Mouse (Mus musculus) ES-Bruce4 (cell line): ENCODE results near the gene St8sia1. TPM values are rescaled to one million over a fixed set of nuclear protein-coding genes. Genes with fewer than 3 reads are reported as not detected.
"Not testable (repeated sequence)": the region's sequence is repeated elsewhere in the genome, so short reads cannot be mapped to it uniquely, and the experiment has no call there.

ENCODE experiments used
- H3K27ac ChIP-seq: 2 replicates; pipeline ENCODE4 v1.5.1; 2012; ENCODE audit warnings: low read length, inconsistent platforms; ENCODE audit not compliant: insufficient read depth
- H3K27me3 ChIP-seq: 2 replicates; pipeline ENCODE4 v1.6.1; 2012; ENCODE audit warnings: mild to moderate bottlenecking, low read length, inconsistent platforms; ENCODE audit not compliant: control insufficient read depth, poor library complexity, insufficient read depth, severe bottlenecking
- H3K36me3 ChIP-seq: 2 replicates; pipeline ENCODE4 v1.6.1; 2012; ENCODE audit warnings: inconsistent platforms, mild to moderate bottlenecking, low read length, moderate library complexity; ENCODE audit not compliant: control insufficient read depth, poor library complexity, insufficient read depth, severe bottlenecking
- H3K4me1 ChIP-seq: one replicate; pipeline ENCODE4 v1.8.1; 2011; ENCODE audit warnings: low read length; ENCODE audit not compliant: control insufficient read depth, insufficient read depth
- H3K4me3 ChIP-seq: 2 replicates; pipeline ENCODE4 v1.5.1; 2011; ENCODE audit warnings: low read depth, mild to moderate bottlenecking, low read length
- H3K9ac ChIP-seq: 2 replicates; pipeline ENCODE4 v1.6.1; 2012; ENCODE audit warnings: low read depth, mild to moderate bottlenecking, inconsistent platforms; ENCODE audit not compliant: poor library complexity, severe bottlenecking
- H3K9me3 ChIP-seq: replicated peaks from 2 replicates; pipeline ENCODE4 v1.6.1; 2012; ENCODE audit warnings: mild to moderate bottlenecking, low read length, inconsistent platforms; ENCODE audit not compliant: control insufficient read depth, poor library complexity, insufficient read depth, severe bottlenecking
- CTCF ChIP-seq: IDR thresholded peaks from one replicate; pipeline ENCODE4 v1.8.1; 2011; ENCODE audit warnings: low read depth, low read length
- EP300 ChIP-seq: IDR thresholded peaks from 2 replicates; pipeline ENCODE4 v1.6.1; 2011; ENCODE audit warnings: low read depth, low read length; ENCODE audit not compliant: insufficient read depth
- POLR2A ChIP-seq: IDR thresholded peaks from one replicate; pipeline ENCODE4 v1.8.1; 2011; ENCODE audit warnings: low read length; ENCODE audit not compliant: insufficient read depth
- polyA plus RNA-seq: library from polyadenylated mRNA; stranded (reverse); fragments of >200 nt; gene quantifications from 2 replicates; pipeline ENCODE4 v1.2.4, GENCODE M21; 2011; ENCODE audit warnings: low read depth; ENCODE audit not compliant: missing spikeins, insufficient read depth, insufficient read length

St8sia1 gene
- polyA plus RNA-seq, 1 experiment = 2.5 TPM

DNA sequence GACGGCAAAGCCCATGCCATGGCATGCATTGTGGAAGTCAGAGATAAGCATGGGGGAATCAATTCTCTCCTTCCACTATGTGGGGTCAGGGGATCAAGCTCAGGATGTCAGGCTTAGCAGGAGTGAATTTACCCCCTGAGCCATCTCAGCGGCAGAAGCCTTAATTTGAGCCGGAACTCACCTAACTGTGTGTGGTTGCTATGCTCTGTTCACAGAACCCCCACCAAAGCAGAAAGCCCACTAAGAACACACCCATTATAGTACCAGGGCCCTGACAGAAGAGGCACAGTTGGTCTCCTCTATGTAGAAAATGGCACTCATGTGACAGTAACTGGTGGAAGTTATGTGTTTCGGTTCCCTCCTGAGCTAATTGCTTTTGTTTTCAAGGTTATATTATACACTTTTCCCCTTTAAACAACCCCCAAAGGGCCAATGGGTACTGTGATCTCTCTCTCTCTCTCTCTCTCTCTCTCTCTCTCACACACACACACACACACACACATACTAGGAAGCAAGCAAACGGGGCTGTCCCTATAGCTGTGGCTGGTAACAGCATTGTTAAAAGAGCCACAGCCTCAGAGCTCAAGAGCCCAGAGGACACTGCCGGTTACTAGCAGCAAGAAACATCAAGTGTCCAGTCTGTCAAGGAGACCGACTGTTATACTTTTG, 27.3 kb upstream of the St8sia1 start:
- no peak overlapping the region for H3K4me3 ChIP-seq
- H3K27ac ChIP-seq = no peak overlapping the region
- H3K36me3 ChIP-seq = no peaks in the 10 kb centered on the region
- peaks cover 2% of the 10 kb centered on the region for H3K4me1 ChIP-seq
- TF ChIP-seq EP300 (no peak), POLR2A (no peak), CTCF (no peak)
- H3K27me3 ChIP-seq = no peaks in the 10 kb centered on the region
- no peak overlapping the region for H3K9ac ChIP-seq
- no peaks in the 10 kb centered on the region for H3K9me3 ChIP-seq

DNA sequence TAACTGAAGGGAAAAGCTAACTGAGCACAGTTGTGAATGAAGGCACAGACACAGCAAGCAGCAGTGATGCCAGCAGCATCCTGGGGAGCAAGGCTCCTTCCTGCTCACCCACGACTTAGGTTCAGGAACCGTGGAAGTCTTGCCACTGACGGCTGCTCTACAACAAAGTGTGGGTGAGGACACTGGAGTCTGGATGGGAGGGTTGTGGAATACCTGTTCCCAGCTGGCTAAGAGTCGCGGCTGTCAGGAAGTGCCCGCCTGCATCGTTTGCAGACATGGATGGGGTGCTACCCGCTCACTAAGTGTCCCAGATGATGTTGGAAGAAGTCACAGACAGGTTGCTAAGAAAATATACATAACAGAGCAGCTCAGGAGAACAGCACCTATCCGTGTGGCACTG, 26.3 kb upstream of the St8sia1 start:
- no peak overlapping the region for H3K4me3 ChIP-seq
- H3K27me3 ChIP-seq = no peaks in the 10 kb centered on the region
- no peak overlapping the region for H3K9ac ChIP-seq
- no peak overlapping the region for H3K27ac ChIP-seq
- H3K9me3 ChIP-seq = peaks cover 1% of the 10 kb centered on the region; the same call in 1 of the 2 replicates
- TF ChIP-seq CTCF (no peak), EP300 (no peak), POLR2A (no peak)
- peaks cover 2% of the 10 kb centered on the region for H3K4me1 ChIP-seq
- H3K36me3 ChIP-seq = no peaks in the 10 kb centered on the region

DNA sequence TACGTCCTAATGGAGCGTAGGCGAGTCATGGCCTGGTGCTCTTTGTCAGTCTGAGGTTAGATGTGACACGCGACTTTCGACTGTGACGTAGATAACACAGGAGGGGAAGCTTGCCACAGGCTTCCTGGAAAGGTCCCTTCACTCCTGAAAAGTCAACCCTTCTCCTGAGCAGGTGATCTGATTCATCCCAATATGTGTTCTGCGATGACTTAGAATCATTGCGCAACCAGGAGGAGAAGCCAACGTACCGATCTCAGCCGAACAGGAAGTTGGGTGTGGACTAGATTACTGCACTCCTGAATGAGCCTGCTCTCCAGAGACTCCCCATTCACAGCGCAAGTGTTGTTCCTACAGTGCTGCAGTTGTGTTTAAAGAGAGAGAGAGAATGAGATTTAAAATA, 25.2 kb upstream of the St8sia1 start:
- TF ChIP-seq EP300 = no peak
- no peak for TF ChIP-seq POLR2A
- Histone ChIP-seq H3K4me1 (peaks cover 2% of the 10 kb centered on the region), H3K4me3 (no peak overlapping the region), H3K27ac (no peak overlapping the region), H3K9me3 (peaks cover 4% of the 10 kb centered on the region; the same call in 1 of the 2 replicates), H3K36me3 (no peaks in the 10 kb centered on the region), H3K9ac (no peak overlapping the region), H3K27me3 (no peaks in the 10 kb centered on the region)

DNA sequence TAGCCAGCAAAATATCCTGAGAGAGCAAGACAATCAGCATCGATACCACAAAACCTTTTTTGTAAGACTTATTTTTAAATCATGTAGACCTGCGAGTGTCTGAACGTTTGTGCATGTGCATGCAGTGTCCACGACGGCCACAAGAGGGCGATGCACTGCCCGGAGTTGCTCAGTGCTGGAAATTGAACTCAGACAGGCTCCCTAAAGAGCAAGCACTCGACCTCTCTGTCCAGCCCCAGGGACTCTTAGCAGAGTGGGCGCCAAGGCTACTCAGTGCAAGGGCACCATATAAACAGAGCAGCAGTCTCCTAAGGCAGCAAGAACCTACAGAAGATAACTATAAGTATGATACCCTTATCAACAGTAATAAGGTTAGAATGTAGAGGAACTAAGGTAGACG, 24.5 kb upstream of the St8sia1 start:
- Histone ChIP-seq H3K36me3 (no peaks in the 10 kb centered on the region), H3K27ac (no peak overlapping the region), H3K4me3 (no peak overlapping the region), H3K9me3 (peaks cover 4% of the 10 kb centered on the region; the same call in 1 of the 2 replicates), H3K4me1 (peaks cover 2% of the 10 kb centered on the region), H3K9ac (no peak overlapping the region), H3K27me3 (no peaks in the 10 kb centered on the region)
- peak; percentile 52; the same call in 1 of the 2 replicates for TF ChIP-seq EP300
- peak; percentile 98 for TF ChIP-seq CTCF
- TF ChIP-seq POLR2A = no peak

DNA sequence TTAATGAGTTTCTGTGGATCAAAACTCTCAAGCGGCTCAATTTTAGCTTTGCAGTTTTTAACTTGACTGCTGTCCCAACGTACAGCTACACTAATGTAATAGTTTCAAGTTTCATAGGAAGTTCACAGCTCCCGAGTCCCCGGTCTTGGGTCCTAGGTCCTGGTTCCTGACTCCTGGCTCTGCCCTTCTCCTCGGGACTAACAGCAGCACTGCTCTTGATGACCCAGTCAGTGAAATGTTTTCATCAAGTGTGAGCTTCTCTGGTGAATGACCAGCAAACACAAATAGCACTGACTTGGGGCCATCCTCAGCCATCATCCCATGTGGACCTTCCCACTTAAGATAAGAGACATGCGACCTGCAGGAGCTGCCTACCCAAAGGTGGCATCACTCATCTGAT, 24.0 kb upstream of the St8sia1 start:
- Histone ChIP-seq H3K36me3 (no peaks in the 10 kb centered on the region), H3K27me3 (no peaks in the 10 kb centered on the region), H3K4me1 (peaks cover 2% of the 10 kb centered on the region), H3K27ac (no peak overlapping the region), H3K9ac (no peak overlapping the region), H3K9me3 (peaks cover 4% of the 10 kb centered on the region; the same call in 1 of the 2 replicates), H3K4me3 (no peak overlapping the region)
- TF ChIP-seq POLR2A = no peak
- TF ChIP-seq CTCF = no peak
- no peak for TF ChIP-seq EP300

DNA sequence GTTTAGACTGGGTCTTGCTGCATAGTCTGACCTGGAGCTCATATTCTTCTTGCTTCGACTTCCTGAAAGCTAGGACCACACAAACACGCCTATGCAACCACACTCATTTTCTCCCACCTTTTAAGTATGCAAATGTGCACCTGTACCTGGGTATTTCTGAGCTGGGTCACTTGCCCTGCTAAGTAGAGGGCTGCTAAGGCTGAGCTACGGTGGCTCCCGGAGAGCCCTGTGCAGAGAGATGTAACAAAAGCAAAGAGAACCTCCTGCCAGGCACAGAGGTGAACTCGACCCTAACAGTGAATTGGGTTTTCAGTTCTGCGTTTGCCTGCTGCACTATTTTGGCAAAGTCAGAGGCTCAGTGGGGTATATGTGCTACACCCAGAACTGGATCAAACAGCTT, 23.4 kb upstream of the St8sia1 start:
- H3K9me3 ChIP-seq = peaks cover 4% of the 10 kb centered on the region; the same call in 1 of the 2 replicates
- peaks cover 2% of the 10 kb centered on the region for H3K4me1 ChIP-seq
- no peak overlapping the region for H3K27ac ChIP-seq
- no peak overlapping the region for H3K4me3 ChIP-seq
- no peak for TF ChIP-seq POLR2A
- no peak for TF ChIP-seq CTCF
- no peak for TF ChIP-seq EP300
- H3K36me3 ChIP-seq = no peaks in the 10 kb centered on the region
- H3K27me3 ChIP-seq = no peaks in the 10 kb centered on the region
- no peak overlapping the region for H3K9ac ChIP-seq

DNA sequence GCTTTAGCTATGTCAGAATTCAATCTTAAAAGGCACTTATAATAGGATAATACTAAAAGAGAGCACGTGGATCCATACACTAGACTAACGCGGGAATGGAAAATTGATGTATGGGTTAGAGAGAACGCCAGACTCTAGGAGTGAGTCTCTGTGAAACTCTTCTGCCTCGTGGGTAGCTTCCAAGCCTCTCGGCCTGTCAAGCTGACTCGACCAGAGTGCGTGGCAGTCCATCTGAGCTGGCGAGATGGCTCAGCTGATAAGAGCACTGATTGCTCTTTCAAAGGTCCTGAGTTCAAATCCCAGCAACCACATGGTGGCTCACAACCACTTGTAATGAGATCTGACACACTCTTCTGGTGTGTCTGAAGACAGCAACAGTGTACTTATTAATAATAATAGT, 22.5 kb upstream of the St8sia1 start:
- not testable (repeated sequence) for H3K27ac ChIP-seq, H3K9me3 ChIP-seq, H3K27me3 ChIP-seq, H3K4me3 ChIP-seq, H3K36me3 ChIP-seq, H3K4me1 ChIP-seq, H3K9ac ChIP-seq

DNA sequence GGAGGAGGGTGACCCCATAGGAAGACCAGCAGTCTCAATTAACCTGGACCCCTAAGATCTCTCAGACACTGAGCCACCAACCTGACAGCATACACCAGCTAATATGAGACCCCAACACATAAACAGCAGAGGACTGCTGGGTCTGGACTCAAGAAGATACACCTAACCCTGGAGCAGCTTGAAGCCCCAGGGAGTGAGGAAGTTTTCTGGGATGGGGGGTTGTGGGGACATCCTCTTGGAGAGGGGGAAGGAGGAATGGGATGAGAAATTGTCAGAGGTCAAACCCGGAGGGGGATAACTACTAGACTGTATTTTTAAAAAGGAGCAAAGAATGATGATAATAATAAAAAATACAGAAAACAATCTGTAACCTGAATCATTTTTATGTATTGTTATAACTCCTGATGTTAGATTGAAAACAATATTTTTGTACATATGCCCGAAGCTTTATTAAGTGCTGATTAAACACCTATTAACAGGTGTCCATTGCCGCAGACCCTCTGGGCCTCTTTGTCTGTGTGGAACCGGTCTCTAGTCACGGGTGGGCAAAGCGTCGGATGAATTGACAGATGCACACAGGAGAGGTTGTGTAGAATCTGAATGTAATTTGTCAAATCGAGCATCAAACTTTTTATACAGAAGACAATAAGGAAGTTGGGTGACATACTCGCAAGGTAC, 21.4 kb upstream of the St8sia1 start:
- not testable (repeated sequence) for H3K9me3 ChIP-seq, H3K27ac ChIP-seq, H3K27me3 ChIP-seq, H3K36me3 ChIP-seq, H3K4me1 ChIP-seq, H3K4me3 ChIP-seq, H3K9ac ChIP-seq
